Mouse (Mus musculus) MEL (cell line): ENCODE measurements at regions not wholly inside any gene's neighbourhood (a gene's known extent, or its start where the extent isn't known, plus 50 kb on each side); places are given as distances from the start of the nearest gene placed in this dataset.

Source experiments
- DNase-seq: peaks from one replicate; pipeline ENCODE4 v3.0.0; 2011; ENCODE audit warnings: low read depth, low spot score
- H3K27ac ChIP-seq: 2 replicates; pipeline ENCODE4 v1.5.1; 2012; ENCODE audit warnings: low read depth, mild to moderate bottlenecking, control low read depth, low read length, moderate library complexity; ENCODE audit not compliant: control insufficient read depth
- H3K27me3 ChIP-seq, 2 experiments: fragments of 150-350 bp in 1 of 2; sonication (generic) in 1 of 2; 2 replicates each; pipeline ENCODE4 v1.6.1; 2012; ENCODE audit warnings: low read length in 2 of 2, mild to moderate bottlenecking in 2 of 2, improper control_type of control experiment in 1 of 2, moderate library complexity in 1 of 2; ENCODE audit not compliant: insufficient read depth in 2 of 2, control insufficient read depth in 1 of 2
- H3K36me3 ChIP-seq, 2 experiments: 2 replicates each; pipeline ENCODE4 v1.6.1; 2012 to 2014; ENCODE audit warnings: low read length in 2 of 2, improper control_type of control experiment in 1 of 2, inconsistent platforms in 1 of 2, mild to moderate bottlenecking in 1 of 2; ENCODE audit not compliant: insufficient read depth in 2 of 2, control insufficient read depth in 1 of 2
- H3K4me1 ChIP-seq, 2 experiments: fragments of 150-350 bp in 1 of 2; sonication (generic) in 1 of 2; 2 replicates each; pipeline ENCODE4 v1.6.1; 2012; ENCODE audit warnings: low read length in 2 of 2, improper control_type of control experiment in 1 of 2, mild to moderate bottlenecking in 1 of 2; ENCODE audit not compliant: insufficient read depth in 2 of 2, control insufficient read depth in 1 of 2
- H3K4me3 ChIP-seq, 2 experiments: fragments of 150-350 bp in 1 of 2; sonication (generic) in 1 of 2; 2 replicates each; pipeline ENCODE4 v1.5.1; 2012; ENCODE audit warnings: low read depth in 2 of 2, low read length in 2 of 2, mild to moderate bottlenecking in 2 of 2, moderate library complexity in 2 of 2, control low read depth in 1 of 2, improper control_type of control experiment in 1 of 2; ENCODE audit not compliant: control insufficient read depth in 1 of 2, insufficient read depth in 1 of 2
- H3K79me2 ChIP-seq: 2 replicates; pipeline ENCODE4 v1.6.1; 2012; ENCODE audit warnings: mild to moderate bottlenecking, low read length, moderate library complexity; ENCODE audit not compliant: control insufficient read depth, poor library complexity, insufficient read depth
- H3K9ac ChIP-seq: 2 replicates; pipeline ENCODE4 v1.6.1; 2012; ENCODE audit warnings: low read depth, mild to moderate bottlenecking, control low read depth, low read length, moderate library complexity; ENCODE audit not compliant: control insufficient read depth, poor library complexity, severe bottlenecking
- H3K9me3 ChIP-seq: fragments of 150-350 bp; sonication (generic); replicated peaks from 2 replicates; pipeline ENCODE4 v1.6.1; 2012; ENCODE audit warnings: mild to moderate bottlenecking, low read length, improper control_type of control experiment, moderate library complexity; ENCODE audit not compliant: insufficient read depth
- CHD2 ChIP-seq: IDR thresholded peaks from 2 replicates; pipeline ENCODE4 v1.6.1; 2011; ENCODE audit warnings: low read length, improper control_type of control experiment
- ELF1 ChIP-seq: IDR thresholded peaks from 2 replicates; pipeline ENCODE4 v1.6.1; 2014; ENCODE audit warnings: low read depth, mild to moderate bottlenecking, inconsistent platforms, low read length, improper control_type of control experiment, moderate library complexity
- EP300 ChIP-seq, 2 experiments: IDR thresholded peaks; 2 replicates each; pipeline ENCODE4 v1.6.1; 2011; ENCODE audit warnings: improper control_type of control experiment in 2 of 2, low read length in 2 of 2, low read depth in 1 of 2, mild to moderate bottlenecking in 1 of 2
- HCFC1 ChIP-seq: IDR thresholded peaks from 2 replicates; pipeline ENCODE4 v1.6.1; 2012; ENCODE audit warnings: low read depth, mild to moderate bottlenecking, inconsistent platforms, low read length, improper control_type of control experiment, moderate library complexity
- JUND ChIP-seq: IDR thresholded peaks from 2 replicates; pipeline ENCODE4 v1.6.1; 2011; ENCODE audit warnings: low read depth, mild to moderate bottlenecking, improper control_type of control experiment, low read length
- MYB ChIP-seq: IDR thresholded peaks from 2 replicates; pipeline ENCODE4 v1.6.1; 2011; ENCODE audit warnings: mild to moderate bottlenecking, low read depth, low read length, improper control_type of control experiment
- NELFE ChIP-seq: IDR thresholded peaks from 2 replicates; pipeline ENCODE4 v1.6.1; 2011; ENCODE audit warnings: low read depth, low read length, improper control_type of control experiment
- NRF1 ChIP-seq: IDR thresholded peaks from 2 replicates; pipeline ENCODE4 v1.6.1; 2014; ENCODE audit warnings: low read depth, mild to moderate bottlenecking, inconsistent platforms, low read length, improper control_type of control experiment, moderate library complexity; ENCODE audit not compliant: poor library complexity, insufficient read depth, severe bottlenecking
- POLR2AphosphoS2 ChIP-seq: IDR thresholded peaks from 2 replicates; pipeline ENCODE4 v1.6.1; 2011; ENCODE audit warnings: low read length, improper control_type of control experiment
- SIN3A ChIP-seq: IDR thresholded peaks from 2 replicates; pipeline ENCODE4 v1.6.1; 2012; ENCODE audit warnings: low read length, improper control_type of control experiment, inconsistent platforms
- TAL1 ChIP-seq: IDR thresholded peaks from 2 replicates; pipeline ENCODE4 v1.6.1; 2012; ENCODE audit warnings: mild to moderate bottlenecking, inconsistent platforms, low read length, moderate library complexity, mixed read lengths
- ZKSCAN1 ChIP-seq: IDR thresholded peaks from 2 replicates; pipeline ENCODE4 v1.6.1; 2012; ENCODE audit warnings: low read depth, mild to moderate bottlenecking, inconsistent platforms, low read length, improper control_type of control experiment, moderate library complexity
- ZMIZ1 ChIP-seq: IDR thresholded peaks from 2 replicates; pipeline ENCODE4 v1.6.1; 2012; ENCODE audit warnings: low read depth, mild to moderate bottlenecking, inconsistent platforms, low read length, improper control_type of control experiment, moderate library complexity
- ZNF384 ChIP-seq: IDR thresholded peaks from 2 replicates; pipeline ENCODE4 v1.6.1; 2012; ENCODE audit warnings: low read depth, mild to moderate bottlenecking, inconsistent platforms, low read length, improper control_type of control experiment

- no peak for DNase-seq
- H3K27me3 ChIP-seq: no peaks in the 10 kb centered on the region
- H3K4me3 ChIP-seq: no peak overlapping the region
- TF ChIP-seq HCFC1 (no peak), ZNF384 (no peak), CHD2 (no peak), ZMIZ1 (no peak)
- no peaks in the 10 kb centered on the region for H3K4me1 ChIP-seq
- H3K9me3 ChIP-seq: no peaks in the 10 kb centered on the region
- no peaks in the 10 kb centered on the region for H3K36me3 ChIP-seq
- H3K79me2 ChIP-seq: no peaks in the 10 kb centered on the region
- no peak overlapping the region for H3K9ac ChIP-seq
- H3K27ac ChIP-seq: no peak overlapping the region
Observed at GRCm38 (mm10) chr15:86957872-86958271, 586.2 kb upstream of the Fam19a5 start.

- no peak for DNase-seq
- no peak overlapping the region for H3K4me3 ChIP-seq
- no peaks in the 10 kb centered on the region for H3K27me3 ChIP-seq
- no peak for TF ChIP-seq MYB
- TF ChIP-seq SIN3A: no peak
- H3K79me2 ChIP-seq: no peaks in the 10 kb centered on the region
- H3K27ac ChIP-seq: no peak overlapping the region
- H3K36me3 ChIP-seq: no peaks in the 10 kb centered on the region
- H3K4me1 ChIP-seq: no peaks in the 10 kb centered on the region
- H3K9ac ChIP-seq: no peak overlapping the region
- no peaks in the 10 kb centered on the region for H3K9me3 ChIP-seq
Observed at GRCm38 (mm10) chr15:86962921-86963320, 581.2 kb upstream of the Fam19a5 start.

- no peak for DNase-seq
- H3K27ac ChIP-seq: no peak overlapping the region
- H3K27me3 ChIP-seq: no peaks in the 10 kb centered on the region
- no peak overlapping the region for H3K4me3 ChIP-seq
- no peaks in the 10 kb centered on the region for H3K36me3 ChIP-seq
- no peaks in the 10 kb centered on the region for H3K79me2 ChIP-seq
- no peak overlapping the region for H3K9ac ChIP-seq
- no peaks in the 10 kb centered on the region for H3K9me3 ChIP-seq
- no peaks in the 10 kb centered on the region for H3K4me1 ChIP-seq
- no peak for TF ChIP-seq NELFE
- TF ChIP-seq NRF1: no peak
- no peak for TF ChIP-seq ELF1
- TF ChIP-seq TAL1: no peak
- TF ChIP-seq JUND: no peak
- no peak for TF ChIP-seq POLR2AphosphoS2
- no peak for TF ChIP-seq ZKSCAN1
- TF ChIP-seq EP300 (IDR thresholded peaks at IDR 0.05; ENCODE audit: low read depth in 1 of 2, low read length in 2 of 2): no peak
- TF ChIP-seq, all 39 proteins: peak for 0
Observed at GRCm38 (mm10) chr15:86963486-86963885, 580.6 kb upstream of the Fam19a5 start.
